Mouse (Mus musculus) hindbrain, embryonic 14.5 days (tissue): ENCODE measurements around the gene Tmem217. TPM values are rescaled to one million over a fixed set of nuclear protein-coding genes. Genes with fewer than 3 reads are reported as not detected.
"Not testable (repeated sequence)": the region's sequence is repeated elsewhere in the genome, so short reads cannot be mapped to it uniquely, and the experiment has no call there.

ENCODE experiments used
- ATAC-seq: fragments of 200-750 bp; cut with Nextera tagmentation; 2 replicates; pipeline ENCODE4 v1.8.0; 2017; ENCODE audit warnings: moderate number of reproducible peaks, mild to moderate bottlenecking, moderate TSS enrichment, moderate library complexity; ENCODE audit not compliant: low FRiP score
- DNase-seq: peaks from one replicate; pipeline ENCODE4 v3.0.0-alpha.2; 2015; ENCODE audit warnings: low spot score
- H3K27ac ChIP-seq: fragments of 300-500 bp; sonication (generic); 2 replicates; pipeline ENCODE4 v1.5.1; 2014; ENCODE audit warnings: mild to moderate bottlenecking, moderate library complexity
- H3K27me3 ChIP-seq: fragments of 300-500 bp; sonication (generic); 2 replicates; pipeline ENCODE4 v1.6.1; 2014; ENCODE audit warnings: mild to moderate bottlenecking, low read length, mixed read lengths; ENCODE audit not compliant: control insufficient read depth, insufficient read depth
- H3K36me3 ChIP-seq: fragments of 300-500 bp; sonication (generic); replicated peaks from 2 replicates; pipeline ENCODE4 v1.6.1; 2014; ENCODE audit not compliant: control insufficient read depth, insufficient read depth
- H3K4me1 ChIP-seq: fragments of 300-500 bp; sonication (generic); replicated peaks from 2 replicates; pipeline ENCODE4 v1.6.1; 2014; ENCODE audit warnings: antibody characterized with exemption, low read length, mixed read lengths; ENCODE audit not compliant: control insufficient read depth, insufficient read depth
- H3K4me2 ChIP-seq: fragments of 300-500 bp; sonication (generic); replicated peaks from 2 replicates; pipeline ENCODE4 v1.6.1; 2014; ENCODE audit warnings: mild to moderate bottlenecking, moderate library complexity
- H3K4me3 ChIP-seq: fragments of 300-500 bp; sonication (generic); replicated peaks from 2 replicates; pipeline ENCODE4 v1.5.1; 2014; ENCODE audit warnings: mild to moderate bottlenecking, low read length
- H3K9ac ChIP-seq: fragments of 300-500 bp; sonication (generic); 2 replicates; pipeline ENCODE4 v1.6.1; 2014
- H3K9me3 ChIP-seq: fragments of 300-500 bp; sonication (generic); 2 replicates; pipeline ENCODE4 v1.6.1; 2016; ENCODE audit warnings: low read length; ENCODE audit not compliant: control insufficient read depth
- WGBS: fragments of 180-500 bp; shearing (Covaris S2); extraction: QIAGEN DNeasy Blood & Tissue Kit; methylation state at CpG from one replicate; pipeline ENCODE4 v1.1.7; 2014; 5-methylcytosine and 5-hydroxymethylcytosine counted together
- polyA plus RNA-seq: library from polyadenylated mRNA; unstranded; fragments of >200 nt; fragmentation: Nextera tagmentation; extraction: Ambion mirVana; gene quantifications from 2 replicates; pipeline ENCODE4 v1.2.1, GENCODE M21; 2014

Tmem217 gene
- polyA plus RNA-seq, 1 experiment from 2014 or later = 0.50 TPM

DNA sequence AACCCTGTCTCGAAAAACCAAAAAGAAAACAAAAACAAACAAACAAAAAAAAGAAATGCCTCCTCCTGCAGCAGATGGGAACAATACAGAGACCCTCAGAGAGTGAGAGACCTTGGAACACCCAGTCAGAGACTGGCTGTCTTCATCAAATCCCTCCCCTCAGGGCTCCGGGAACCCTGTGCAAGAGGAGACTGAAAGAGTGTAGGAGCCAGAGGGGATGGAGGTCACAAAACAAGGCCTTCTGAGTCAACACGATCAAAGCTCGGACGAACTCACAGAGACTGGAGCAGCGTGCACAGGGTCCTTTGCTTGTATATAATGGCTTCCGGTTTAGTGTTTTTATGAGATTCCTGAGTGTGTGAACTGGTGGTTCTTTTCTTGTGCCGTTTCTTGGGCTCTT lies 11.8 kb downstream of the Tmem217 start:
- DNase-seq (no peak), ATAC-seq (no peak)
- Histone ChIP-seq H3K4me2 (no peak overlapping the region), H3K4me3 (no peak overlapping the region), H3K9me3 (no peaks in the 10 kb centered on the region), H3K27me3 (no peaks in the 10 kb centered on the region), H3K4me1 (no peaks in the 10 kb centered on the region), H3K27ac (no peak overlapping the region), H3K9ac (no peak overlapping the region), H3K36me3 (no peaks in the 10 kb centered on the region)
- WGBS = 89% methylated on average over 8 of the region's 8 CpGs

DNA sequence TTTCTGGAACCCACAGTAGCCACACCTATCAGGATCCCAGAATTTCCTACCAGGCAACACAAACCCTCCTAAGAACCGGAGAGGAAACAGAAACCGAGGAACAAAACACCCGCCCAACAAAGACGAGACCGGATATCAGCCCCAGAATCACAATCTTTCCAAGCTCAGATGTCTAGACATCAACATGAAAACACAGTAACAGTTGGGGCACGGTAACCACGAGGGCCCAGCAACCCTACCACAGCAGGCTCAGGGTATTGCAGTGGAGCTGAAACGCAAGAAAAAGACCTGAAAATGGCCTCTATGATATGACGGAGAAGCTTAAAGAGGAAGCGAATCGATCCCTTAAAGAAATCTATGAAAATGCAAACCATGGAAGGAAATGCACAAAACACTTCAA lies 18.3 kb downstream of the Tmem217 start:
- Histone ChIP-seq H3K27me3 (no peaks in the 10 kb centered on the region), H3K4me1 (no peaks in the 10 kb centered on the region), H3K9ac (no peak overlapping the region), H3K4me3 (no peak overlapping the region), H3K9me3 (no peaks in the 10 kb centered on the region), H3K36me3 (no peaks in the 10 kb centered on the region), H3K4me2 (no peak overlapping the region), H3K27ac (no peak overlapping the region)
- no peak for ATAC-seq
- 94% methylated on average over 11 of the region's 11 CpGs for WGBS
- DNase-seq = no peak

DNA sequence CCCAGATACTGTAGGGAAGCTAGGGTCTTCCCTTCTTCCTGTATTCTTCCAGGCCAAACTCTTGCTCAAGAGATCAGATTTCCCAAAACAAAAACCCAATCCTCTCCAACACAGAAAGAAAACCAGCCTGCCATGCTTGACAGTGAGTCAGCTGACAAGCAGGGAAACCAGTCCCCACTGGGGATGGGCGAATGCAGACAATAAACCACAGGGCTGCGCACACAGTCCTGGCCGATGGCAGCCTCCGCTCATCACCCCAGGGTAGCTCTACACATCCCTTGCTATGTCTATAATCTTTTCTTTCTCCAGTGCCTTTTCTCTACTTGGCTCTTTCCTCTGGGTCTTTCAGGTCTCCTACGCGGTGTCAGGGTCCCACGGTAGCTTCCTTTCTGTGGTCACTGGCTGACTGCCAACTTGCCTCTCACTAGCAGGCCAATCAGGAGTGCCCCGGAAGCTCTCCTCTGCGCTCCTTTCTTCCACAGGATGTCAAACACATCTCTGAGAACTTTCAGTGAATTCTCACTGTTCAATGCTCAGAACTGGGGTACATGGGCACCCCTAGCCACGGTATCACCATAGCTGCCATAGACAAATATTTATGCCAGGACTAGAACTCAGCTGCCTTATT lies 20.3 kb downstream of the Tmem217 start:
- Histone ChIP-seq H3K27ac (no peak overlapping the region), H3K4me1 (no peaks in the 10 kb centered on the region), H3K4me3 (no peak overlapping the region), H3K9me3 (no peaks in the 10 kb centered on the region), H3K27me3 (no peaks in the 10 kb centered on the region), H3K9ac (no peak overlapping the region), H3K36me3 (no peaks in the 10 kb centered on the region), H3K4me2 (no peak overlapping the region)
- no peak for ATAC-seq
- no peak for DNase-seq
- WGBS = 64% methylated on average over 10 of the region's 10 CpGs

DNA sequence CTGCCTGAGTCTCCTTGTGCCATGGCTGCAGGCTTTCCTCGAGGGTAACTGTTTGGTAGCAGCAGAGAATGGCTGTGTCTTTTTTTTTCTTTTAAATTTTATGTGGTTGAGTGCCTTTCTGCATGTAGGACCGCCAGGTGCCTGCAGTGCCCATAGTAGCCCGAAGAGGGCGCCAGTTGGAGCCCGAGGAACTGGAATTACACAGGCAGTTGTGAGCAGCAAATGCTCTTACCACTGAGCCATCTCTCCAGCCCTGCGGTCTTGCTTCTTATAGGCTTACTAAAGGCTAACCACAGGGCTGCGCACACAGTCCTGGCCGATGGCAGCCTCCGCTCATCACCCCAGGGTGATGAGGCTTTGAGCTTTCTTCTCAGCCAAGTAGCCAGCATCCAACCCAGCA lies 20.9 kb downstream of the Tmem217 start:
- no peak overlapping the region for H3K9ac ChIP-seq
- no peaks in the 10 kb centered on the region for H3K9me3 ChIP-seq
- no peaks in the 10 kb centered on the region for H3K27me3 ChIP-seq
- no peak overlapping the region for H3K27ac ChIP-seq
- no peak overlapping the region for H3K4me2 ChIP-seq
- H3K36me3 ChIP-seq = no peaks in the 10 kb centered on the region
- ATAC-seq (no peak), DNase-seq (no peak)
- WGBS = 81% methylated on average over 9 of the region's 9 CpGs
- no peaks in the 10 kb centered on the region for H3K4me1 ChIP-seq
- no peak overlapping the region for H3K4me3 ChIP-seq

DNA sequence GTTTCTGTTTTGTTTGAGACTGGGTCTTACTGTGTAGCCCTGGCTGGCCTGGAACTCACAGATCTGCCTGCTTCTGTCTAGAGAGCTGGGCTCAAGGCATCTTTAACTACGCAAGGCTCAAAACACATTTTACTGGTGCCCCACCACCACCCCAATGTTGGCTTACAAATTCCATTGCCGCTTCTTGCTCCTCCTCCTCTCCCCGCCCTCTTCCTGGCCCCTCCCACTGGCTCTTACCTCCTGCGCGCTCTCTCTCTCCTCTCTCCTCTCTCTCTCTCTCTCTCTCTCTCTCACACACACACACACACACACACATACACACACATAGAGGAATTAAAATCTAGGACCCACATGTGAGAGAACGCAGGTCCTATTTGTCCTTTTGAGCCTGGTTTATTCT lies 21.7 kb downstream of the Tmem217 start:
- DNase-seq (no peak), ATAC-seq (no peak)
- H3K4me2 ChIP-seq = no peak overlapping the region
- WGBS = 74% methylated on average over 6 of the region's 6 CpGs
- no peaks in the 10 kb centered on the region for H3K36me3 ChIP-seq
- H3K9me3 ChIP-seq = 0 out of 2 replicates have a peak, but pooled peaks cover 5% of the 10 kb centered on the region
- no peaks in the 10 kb centered on the region for H3K4me1 ChIP-seq
- H3K4me3 ChIP-seq = no peak overlapping the region
- H3K27ac ChIP-seq = no peak overlapping the region
- H3K27me3 ChIP-seq = no peaks in the 10 kb centered on the region
- H3K9ac ChIP-seq = no peak overlapping the region

DNA sequence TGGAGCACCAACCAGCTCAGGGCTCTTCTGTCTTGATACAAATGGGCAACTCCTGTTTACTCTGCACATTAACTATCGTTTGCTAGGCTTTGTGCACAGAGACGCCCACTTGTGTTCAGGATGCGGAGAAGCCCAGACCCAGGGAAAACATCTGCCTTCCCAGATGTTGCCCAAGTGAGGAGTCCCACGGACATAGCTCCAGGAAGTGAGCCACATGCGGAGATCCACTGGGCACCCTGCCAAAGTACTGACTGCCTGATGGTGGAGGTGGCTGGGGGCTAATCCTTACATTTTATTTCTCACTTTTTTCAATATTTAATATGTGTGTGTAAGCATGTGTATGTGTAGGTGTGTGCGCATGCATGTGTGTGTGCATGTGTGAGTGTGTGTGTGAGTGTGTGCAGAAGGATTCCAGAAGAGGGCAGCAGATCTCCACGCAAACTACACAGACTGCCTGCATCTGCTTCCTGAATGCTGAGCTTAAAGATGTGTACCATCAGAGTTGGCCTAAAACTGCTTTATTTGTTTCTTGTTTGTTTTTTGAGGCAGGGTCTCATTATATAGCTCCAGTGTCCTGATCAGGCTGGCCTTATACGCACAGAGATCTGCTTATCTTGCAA lies 23.5 kb downstream of the Tmem217 start:
- H3K4me3 ChIP-seq = no peak overlapping the region
- no peak overlapping the region for H3K4me2 ChIP-seq
- WGBS = 86% methylated on average over 8 of the region's 8 CpGs
- H3K4me1 ChIP-seq = no peaks in the 10 kb centered on the region
- no peak overlapping the region for H3K9ac ChIP-seq
- DNase-seq = no peak
- no peak for ATAC-seq
- H3K27ac ChIP-seq = no peak overlapping the region
- H3K9me3 ChIP-seq = 0 out of 2 replicates have a peak, but pooled peaks cover 5% of the 10 kb centered on the region
- H3K27me3 ChIP-seq = no peaks in the 10 kb centered on the region
- H3K36me3 ChIP-seq = no peaks in the 10 kb centered on the region

DNA sequence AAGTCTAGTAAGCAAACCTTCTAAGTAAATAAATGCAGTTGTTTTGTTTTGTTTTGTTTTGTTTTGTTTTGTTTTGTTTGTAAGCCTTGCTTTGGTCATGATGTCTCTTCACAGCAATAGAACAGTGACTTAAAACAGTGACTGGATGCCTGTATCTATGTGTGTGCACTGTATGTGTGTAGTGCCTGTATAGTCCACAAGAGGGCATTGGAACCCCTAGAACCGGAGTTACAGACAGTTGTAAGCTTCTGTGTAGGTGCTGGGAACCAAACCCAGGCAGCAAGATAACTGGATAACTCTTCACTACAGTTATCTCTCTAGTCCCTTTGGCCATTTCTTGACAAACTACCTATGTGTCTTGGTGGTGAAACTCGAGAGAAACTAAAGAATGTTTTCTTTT lies 26.6 kb downstream of the Tmem217 start:
- H3K36me3 ChIP-seq = no peaks in the 10 kb centered on the region
- DNase-seq = no peak
- no peak overlapping the region for H3K4me2 ChIP-seq
- no peak for ATAC-seq
- H3K4me1 ChIP-seq = no peaks in the 10 kb centered on the region
- no peak overlapping the region for H3K27ac ChIP-seq
- 81% methylated on average over 2 of the region's 2 CpGs for WGBS
- H3K9me3 ChIP-seq = 0 out of 2 replicates have a peak, but pooled peaks cover 5% of the 10 kb centered on the region
- no peak overlapping the region for H3K9ac ChIP-seq
- no peaks in the 10 kb centered on the region for H3K27me3 ChIP-seq
- H3K4me3 ChIP-seq = no peak overlapping the region

DNA sequence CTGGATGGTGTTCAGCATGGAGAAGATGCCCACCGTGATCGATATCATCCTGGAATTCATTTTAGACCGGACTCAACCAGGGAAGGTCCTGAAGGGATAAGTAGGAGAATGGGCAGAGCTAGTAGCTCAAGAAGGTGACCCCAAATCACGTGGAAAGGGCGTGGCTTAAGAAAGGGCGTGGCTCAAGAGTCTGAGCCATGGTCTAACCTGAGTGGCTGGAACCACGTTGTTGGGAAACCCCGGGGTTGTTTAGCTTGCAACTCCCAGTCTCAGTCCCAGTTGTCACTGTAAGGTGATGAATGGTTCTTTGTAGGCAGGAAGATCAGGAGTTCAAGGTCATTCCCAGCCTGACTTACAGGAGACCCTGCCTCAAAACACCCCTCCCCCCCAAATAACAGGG lies 32.5 kb downstream of the Tmem217 start:
- Histone ChIP-seq H3K4me1 (no peaks in the 10 kb centered on the region), H3K9me3 (no peaks in the 10 kb centered on the region), H3K36me3 (no peaks in the 10 kb centered on the region), H3K4me2 (no peak overlapping the region), H3K4me3 (no peak overlapping the region), H3K27ac (no peak overlapping the region), H3K9ac (no peak overlapping the region), H3K27me3 (no peaks in the 10 kb centered on the region)
- no peak for ATAC-seq
- 81% methylated on average over 8 of the region's 8 CpGs for WGBS
- DNase-seq = no peak

DNA sequence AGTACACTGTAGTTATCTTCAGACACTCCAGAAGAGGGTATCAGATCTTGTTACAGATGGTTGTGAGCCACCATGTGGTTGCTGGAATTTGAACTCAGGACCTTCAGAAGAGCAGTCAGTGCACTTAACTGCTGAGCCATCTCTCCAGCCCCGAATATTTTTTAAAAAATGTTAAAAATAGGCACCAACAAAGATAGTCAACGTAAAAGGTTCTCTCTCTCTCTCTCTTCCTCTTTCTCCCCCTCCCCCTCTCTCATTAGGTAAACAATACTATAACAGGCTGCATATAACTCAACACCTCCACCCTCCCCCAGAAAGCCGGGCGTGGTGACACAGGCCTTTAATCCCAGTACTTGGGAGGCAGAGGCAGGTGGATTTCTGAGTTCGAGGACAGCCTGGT lies 33.5 kb downstream of the Tmem217 start:
- H3K36me3 ChIP-seq, H3K27me3 ChIP-seq, H3K27ac ChIP-seq, ATAC-seq, H3K4me2 ChIP-seq, H3K9ac ChIP-seq, H3K9me3 ChIP-seq, H3K4me1 ChIP-seq, DNase-seq, H3K4me3 ChIP-seq: not testable (repeated sequence)
- WGBS = 94% methylated on average over 5 of the region's 5 CpGs
